Mouse (Mus musculus) liver, postnatal 0 days (tissue): ENCODE measurements around the gene Acad11.

ENCODE experiments used
- CTCF ChIP-seq: sonication (generic); IDR thresholded peaks from 2 replicates; pipeline ENCODE4 v1.5.1; 2016; ENCODE audit warnings: antibody characterized with exemption, low read depth
- EP300 ChIP-seq: IDR thresholded peaks from 2 replicates; pipeline ENCODE4 v1.6.1; 2016; ENCODE audit warnings: antibody characterized with exemption, low read depth, mild to moderate bottlenecking

- TF ChIP-seq CTCF (no peak), EP300 (no peak)
These were observed 46.0 kb downstream of the Acad11 start for GRCm38 (mm10) chr9:104109151-104109550.
